Mouse (Mus musculus) forebrain, embryonic 12.5 days (tissue): Measurements from ENCODE around the gene Tmprss9. TPM values are rescaled to one million over a fixed set of nuclear protein-coding genes. Genes with fewer than 3 reads are reported as not detected.
A peak's percentile ranks its signal among the peaks of the same experiment; 100 is the strongest.

ENCODE experiments used
- ATAC-seq: fragments of 200-750 bp; cut with Nextera tagmentation; 2 replicates; pipeline ENCODE4 v1.8.0; 2017; ENCODE audit warnings: moderate TSS enrichment; ENCODE audit not compliant: low FRiP score
- H3K27ac ChIP-seq: fragments of 300-500 bp; sonication (generic); 2 replicates; pipeline ENCODE4 v1.5.1; 2016; ENCODE audit warnings: mild to moderate bottlenecking
- H3K27me3 ChIP-seq: fragments of 300-500 bp; sonication (generic); 2 replicates; pipeline ENCODE4 v1.6.1; 2016; ENCODE audit warnings: mild to moderate bottlenecking
- H3K36me3 ChIP-seq: fragments of 300-500 bp; sonication (generic); replicated peaks from 2 replicates; pipeline ENCODE4 v1.6.1; 2016; ENCODE audit warnings: mild to moderate bottlenecking
- H3K4me1 ChIP-seq: fragments of 300-500 bp; sonication (generic); 2 replicates; pipeline ENCODE4 v1.6.1; 2016
- H3K4me2 ChIP-seq: fragments of 300-500 bp; sonication (generic); 2 replicates; pipeline ENCODE4 v1.6.1; 2016; ENCODE audit warnings: mild to moderate bottlenecking, moderate library complexity
- H3K4me3 ChIP-seq: fragments of 300-500 bp; sonication (generic); replicated peaks from 2 replicates; pipeline ENCODE4 v1.5.1; 2016; ENCODE audit warnings: mild to moderate bottlenecking
- H3K9ac ChIP-seq: fragments of 300-500 bp; sonication (generic); 2 replicates; pipeline ENCODE4 v1.6.1; 2016; ENCODE audit warnings: mild to moderate bottlenecking
- H3K9me3 ChIP-seq: fragments of 300-500 bp; sonication (generic); 2 replicates; pipeline ENCODE4 v1.6.1; 2016
- WGBS: fragments of 180-500 bp; shearing (Covaris S2); methylation state at CpG from one replicate; pipeline ENCODE4 v1.1.7; 2016; 5-methylcytosine and 5-hydroxymethylcytosine counted together
- polyA plus RNA-seq: library from polyadenylated mRNA; unstranded; fragments of >200 nt; fragmentation: Nextera tagmentation; extraction: Ambion mirVana; gene quantifications from 2 replicates; pipeline ENCODE4 v1.2.1, GENCODE M21; 2016

The Tmprss9 gene
- polyA plus RNA-seq, 1 experiment from 2014 or later, result 0.08 TPM

GRCm38 (mm10) chr10:80845732-80846131, 25.9 kb upstream of the Tmprss9 start:
- 85% methylated on average over 12 of the region's 12 CpGs for WGBS
- H3K36me3 ChIP-seq, result peaks cover 6% of the 10 kb centered on the region
- H3K4me1 ChIP-seq, result peaks cover 15% of the 10 kb centered on the region
- peaks cover 54% of the 10 kb centered on the region for H3K27me3 ChIP-seq
- no peak overlapping the region for H3K9ac ChIP-seq
- H3K4me2 ChIP-seq, result no peak overlapping the region
- H3K27ac ChIP-seq, result no peak overlapping the region
- no peaks in the 10 kb centered on the region for H3K9me3 ChIP-seq
- no peak overlapping the region for H3K4me3 ChIP-seq
- no peak for ATAC-seq

- WGBS, result 9% methylated on average over 10 of the region's 10 CpGs
Observed at GRCm38 (mm10) chr10:80848571-80848970, 23.1 kb upstream of the Tmprss9 start.

GRCm38 (mm10) chr10:80854913-80855748, 16.5 kb upstream of the Tmprss9 start, which contains the start of the genes Lsm7 and Sppl2b:
Gene Lsm7 (minus strand): TSS chr10:80855209.
Gene Sppl2b (plus strand): TSS chr10:80855275.
- ATAC-seq, result peak; percentile 86
- Histone ChIP-seq H3K4me3 (peak within 1 kb of the TSS; percentile 90), H3K27ac (peak within 1 kb of the TSS; percentile 66), H3K9me3 (no peaks in the 10 kb centered on the region), H3K36me3 (peaks cover 32% of the 10 kb centered on the region), H3K9ac (peak within 1 kb of the TSS; percentile 90), H3K27me3 (no peaks in the 10 kb centered on the region), H3K4me2 (peak within 1 kb of the TSS; percentile 99), H3K4me1 (peaks cover 44% of the 10 kb centered on the region)
- WGBS, result under 1% methylated on average over 81 of the region's 81 CpGs

More at GRCm38 (mm10) chr10:80848571-80848970, 23.1 kb upstream of the Tmprss9 start:
- no peak overlapping the region for H3K27ac ChIP-seq
- peaks cover 13% of the 10 kb centered on the region for H3K4me1 ChIP-seq
- peaks cover 25% of the 10 kb centered on the region for H3K27me3 ChIP-seq
- H3K36me3 ChIP-seq, result peaks cover 31% of the 10 kb centered on the region
- 0 out of 2 replicates have a peak, but pooled peaks have one; percentile 33 for ATAC-seq
- H3K9ac ChIP-seq, result no peak overlapping the region
- H3K4me2 ChIP-seq, result no peak overlapping the region
- H3K9me3 ChIP-seq, result no peaks in the 10 kb centered on the region
- H3K4me3 ChIP-seq, result no peak overlapping the region

GRCm38 (mm10) chr10:80855749-80856073, 15.9 kb upstream of the Tmprss9 start:
- peak overlapping the region; percentile 90 for H3K4me3 ChIP-seq
- H3K36me3 ChIP-seq, result peaks cover 26% of the 10 kb centered on the region
- H3K4me1 ChIP-seq, result peaks cover 44% of the 10 kb centered on the region
- H3K9me3 ChIP-seq, result no peaks in the 10 kb centered on the region
- peak overlapping the region; percentile 90 for H3K9ac ChIP-seq
- WGBS, result 21% methylated on average over 11 of the region's 11 CpGs
- H3K27ac ChIP-seq, result no peak overlapping the region
- ATAC-seq, result 0 out of 2 replicates have a peak, but pooled peaks have one; percentile 4
- peak overlapping the region; percentile 99 for H3K4me2 ChIP-seq
- no peaks in the 10 kb centered on the region for H3K27me3 ChIP-seq

GRCm38 (mm10) chr10:80856267-80856666, 15.4 kb upstream of the Tmprss9 start:
- Histone ChIP-seq H3K9me3 (no peaks in the 10 kb centered on the region), H3K27me3 (no peaks in the 10 kb centered on the region), H3K36me3 (peaks cover 23% of the 10 kb centered on the region), H3K27ac (no peak overlapping the region), H3K4me3 (peak overlapping the region; percentile 90), H3K4me1 (peaks cover 44% of the 10 kb centered on the region), H3K4me2 (peak overlapping the region; percentile 99), H3K9ac (peak overlapping the region; percentile 90)
- WGBS, result 69% methylated on average over 3 of the region's 3 CpGs
- no peak for ATAC-seq

GRCm38 (mm10) chr10:80856908-80857307, 14.7 kb upstream of the Tmprss9 start:
- 0 out of 2 replicates have a peak overlapping the region, but pooled peaks have one; percentile 99 for H3K4me2 ChIP-seq
- 0 out of 2 replicates have a peak overlapping the region, but pooled peaks have one; percentile 90 for H3K4me3 ChIP-seq
- no peak overlapping the region for H3K27ac ChIP-seq
- no peak overlapping the region for H3K9ac ChIP-seq
- no peaks in the 10 kb centered on the region for H3K27me3 ChIP-seq
- H3K36me3 ChIP-seq, result peaks cover 23% of the 10 kb centered on the region
- peaks cover 44% of the 10 kb centered on the region for H3K4me1 ChIP-seq
- 87% methylated on average over 5 of the region's 5 CpGs for WGBS
- ATAC-seq, result no peak
- no peaks in the 10 kb centered on the region for H3K9me3 ChIP-seq

GRCm38 (mm10) chr10:80857386-80857785, 14.3 kb upstream of the Tmprss9 start:
- Histone ChIP-seq H3K27ac (no peak overlapping the region), H3K9ac (no peak overlapping the region), H3K36me3 (peaks cover 23% of the 10 kb centered on the region), H3K9me3 (no peaks in the 10 kb centered on the region), H3K4me3 (no peak overlapping the region), H3K27me3 (no peaks in the 10 kb centered on the region), H3K4me1 (peaks cover 44% of the 10 kb centered on the region), H3K4me2 (no peak overlapping the region)
- no peak for ATAC-seq
- WGBS, result 50% methylated on average over 8 of the region's 8 CpGs

- no peak for ATAC-seq
- Histone ChIP-seq H3K4me3 (no peak overlapping the region), H3K27me3 (no peaks in the 10 kb centered on the region), H3K9me3 (no peaks in the 10 kb centered on the region), H3K4me1 (peaks cover 44% of the 10 kb centered on the region), H3K27ac (0 out of 2 replicates have a peak overlapping the region, but pooled peaks have one; percentile 36), H3K36me3 (peaks cover 24% of the 10 kb centered on the region), H3K4me2 (no peak overlapping the region), H3K9ac (no peak overlapping the region)
- WGBS, result 62% methylated on average over 3 of the region's 3 CpGs
Observed at GRCm38 (mm10) chr10:80857848-80858247, 13.8 kb upstream of the Tmprss9 start.

- Histone ChIP-seq H3K27me3 (no peaks in the 10 kb centered on the region), H3K27ac (0 out of 2 replicates have a peak overlapping the region, but pooled peaks have one; percentile 36), H3K4me3 (no peak overlapping the region), H3K4me1 (peaks cover 44% of the 10 kb centered on the region), H3K36me3 (peaks cover 25% of the 10 kb centered on the region), H3K4me2 (no peak overlapping the region), H3K9ac (no peak overlapping the region; the same call in 1 of the 2 replicates), H3K9me3 (no peaks in the 10 kb centered on the region)
- WGBS, result 88% methylated on average over 7 of the region's 7 CpGs
- ATAC-seq, result no peak
Observed at GRCm38 (mm10) chr10:80858350-80858935, 13.2 kb upstream of the Tmprss9 start.

- no peak overlapping the region for H3K9ac ChIP-seq
- H3K27me3 ChIP-seq, result no peaks in the 10 kb centered on the region
- H3K4me2 ChIP-seq, result no peak overlapping the region
- 94% methylated on average over 5 of the region's 5 CpGs for WGBS
- peaks cover 11% of the 10 kb centered on the region for H3K4me1 ChIP-seq
- H3K27ac ChIP-seq, result no peak overlapping the region
- ATAC-seq, result no peak
- no peaks in the 10 kb centered on the region for H3K9me3 ChIP-seq
- H3K36me3 ChIP-seq, result peaks cover 50% of the 10 kb centered on the region
- H3K4me3 ChIP-seq, result no peak overlapping the region
Observed at GRCm38 (mm10) chr10:80862305-80862704, 9.3 kb upstream of the Tmprss9 start.

- no peak for ATAC-seq
- H3K4me1 ChIP-seq, result no peaks in the 10 kb centered on the region
- peaks cover 59% of the 10 kb centered on the region for H3K36me3 ChIP-seq
- H3K9ac ChIP-seq, result no peak overlapping the region
- no peak overlapping the region for H3K27ac ChIP-seq
- H3K27me3 ChIP-seq, result no peaks in the 10 kb centered on the region
- H3K9me3 ChIP-seq, result no peaks in the 10 kb centered on the region
- no peak overlapping the region for H3K4me3 ChIP-seq
- WGBS, result 93% methylated on average over 16 of the region's 16 CpGs
- H3K4me2 ChIP-seq, result no peak overlapping the region
Observed at GRCm38 (mm10) chr10:80864446-80864845, 7.2 kb upstream of the Tmprss9 start.

GRCm38 (mm10) chr10:80870993-80871392, 655 bp upstream of the Tmprss9 start:
- Histone ChIP-seq H3K4me1 (0 out of 2 replicates have a peak, but pooled peaks cover 4% of the 10 kb centered on the region), H3K9me3 (no peaks in the 10 kb centered on the region), H3K36me3 (peaks cover 20% of the 10 kb centered on the region), H3K9ac (no peak overlapping the region), H3K27ac (no peak overlapping the region), H3K4me2 (no peak overlapping the region), H3K4me3 (no peak overlapping the region), H3K27me3 (peaks cover 13% of the 10 kb centered on the region; the same call in 1 of the 2 replicates)
- no peak for ATAC-seq
- WGBS, result 84% methylated on average over 3 of the region's 6 CpGs
